Mouse (Mus musculus): Measurements from ENCODE around the gene Tmem100.

Tmem100 gene

GRCm38 (mm10) chr11:90029841-90030398 lies at the start of gene Tmem100:
Gene Tmem100, plus strand, starts transcription at chr11:90030348.
- in situ Hi-C loops (cut with MseI, MboI) = no loop called here

GRCm38 (mm10) chr11:89982918-89983317 lies 47.2 kb upstream of the Tmem100 start:
- in situ Hi-C loops (cut with MseI, MboI) = no loop called here

- in situ Hi-C loops (cut with MseI, MboI) = no loop called here
Observed at GRCm38 (mm10) chr11:89984436-89984835, 45.7 kb upstream of the Tmem100 start.

GRCm38 (mm10) chr11:89985200-89986187 lies 44.7 kb upstream of the Tmem100 start:
- in situ Hi-C loops (cut with MseI, MboI) = loop anchor here in 1 of 2 experiments (5.0 kb wide), 1 partner anchor 182 kb away; no protein-coding TSS in a partner anchor

GRCm38 (mm10) chr11:89986516-89986915 lies 43.6 kb upstream of the Tmem100 start:
- in situ Hi-C loops (cut with MseI, MboI) = loop anchor here in 1 of 2 experiments (5.0 kb wide), 1 partner anchor 181 kb away; no protein-coding TSS in a partner anchor

- in situ Hi-C loops (cut with MseI, MboI) = loop anchor here in 1 of 2 experiments (5.0 kb wide), 1 partner anchor 178 kb away; no protein-coding TSS in a partner anchor
Observed at GRCm38 (mm10) chr11:89988936-89989589, 41.1 kb upstream of the Tmem100 start.

GRCm38 (mm10) chr11:89991661-89992060 lies 38.5 kb upstream of the Tmem100 start:
- in situ Hi-C loops (cut with MseI, MboI) = no loop called here

GRCm38 (mm10) chr11:89994706-89995105 lies 35.4 kb upstream of the Tmem100 start:
- in situ Hi-C loops (cut with MseI, MboI) = no loop called here

- in situ Hi-C loops (cut with MseI, MboI) = no loop called here
Observed at GRCm38 (mm10) chr11:89995596-89995995, 34.6 kb upstream of the Tmem100 start.

GRCm38 (mm10) chr11:89996406-89996805 lies 33.7 kb upstream of the Tmem100 start:
- in situ Hi-C loops (cut with MseI, MboI) = no loop called here

GRCm38 (mm10) chr11:89996856-89997255 lies 33.3 kb upstream of the Tmem100 start:
- in situ Hi-C loops (cut with MseI, MboI) = no loop called here

- in situ Hi-C loops (cut with MseI, MboI) = no loop called here
Observed at GRCm38 (mm10) chr11:89998996-89999770, 31.0 kb upstream of the Tmem100 start.

- in situ Hi-C loops (cut with MseI, MboI) = no loop called here
Observed at GRCm38 (mm10) chr11:90000666-90001065, 29.5 kb upstream of the Tmem100 start.

- in situ Hi-C loops (cut with MseI, MboI) = no loop called here
Observed at GRCm38 (mm10) chr11:90001396-90002230, 28.5 kb upstream of the Tmem100 start.

- in situ Hi-C loops (cut with MseI, MboI) = no loop called here
Observed at GRCm38 (mm10) chr11:90002231-90002986, 27.7 kb upstream of the Tmem100 start, which contains the start of gene Pctp. Gene Pctp, minus strand, starts transcription at chr11:90002894.

- in situ Hi-C loops (cut with MseI, MboI) = no loop called here
Observed at GRCm38 (mm10) chr11:90002987-90003348, 27.2 kb upstream of the Tmem100 start.

GRCm38 (mm10) chr11:90003386-90003785 lies 26.8 kb upstream of the Tmem100 start:
- in situ Hi-C loops (cut with MseI, MboI) = no loop called here

- in situ Hi-C loops (cut with MseI, MboI) = no loop called here
Observed at GRCm38 (mm10) chr11:90006111-90006510, 24.0 kb upstream of the Tmem100 start.

GRCm38 (mm10) chr11:90007791-90008531 lies 22.2 kb upstream of the Tmem100 start:
- in situ Hi-C loops (cut with MseI, MboI) = no loop called here
